Mouse (Mus musculus) cerebellum, adult 2 months (tissue): ENCODE measurements around the gene Tigit. TPM values are rescaled to one million over a fixed set of nuclear protein-coding genes. Genes with fewer than 3 reads are reported as not detected.

ENCODE experiments used
- DNase-seq, 2 experiments: peaks; one replicate each; pipeline ENCODE4 v3.0.0; 2021
- H3K27ac ChIP-seq: fragments of 200-500 bp; 2 replicates; pipeline ENCODE4 v1.5.1; 2012; ENCODE audit warnings: low read length, control low read depth, inconsistent platforms; ENCODE audit not compliant: insufficient read depth
- H3K27me3 ChIP-seq: fragments of 200-500 bp; 2 replicates; pipeline ENCODE4 v1.6.1; 2012; ENCODE audit warnings: inconsistent platforms, mild to moderate bottlenecking, low read length, moderate library complexity; ENCODE audit not compliant: control insufficient read depth, insufficient read depth
- H3K4me1 ChIP-seq: fragments of 200-500 bp; 2 replicates; pipeline ENCODE4 v1.6.1; 2011; ENCODE audit warnings: low read length; ENCODE audit not compliant: control insufficient read depth, insufficient read depth
- H3K4me3 ChIP-seq: fragments of 200-500 bp; replicated peaks from 2 replicates; pipeline ENCODE3; 2011; ENCODE audit warnings: mild to moderate bottlenecking, low read depth, low read length, control low read depth; ENCODE audit not compliant: insufficient read depth
- CTCF ChIP-seq: fragments of 200-500 bp; IDR thresholded peaks from 2 replicates; pipeline ENCODE4 v1.5.1; 2011; ENCODE audit warnings: low read depth, mild to moderate bottlenecking, control low read depth, low read length, moderate library complexity, borderline replicate concordance; ENCODE audit not compliant: insufficient read depth
- POLR2A ChIP-seq: fragments of 200-500 bp; IDR thresholded peaks from 2 replicates; pipeline ENCODE4 v1.6.1; 2011; ENCODE audit warnings: low read length, control low read depth, borderline replicate concordance; ENCODE audit not compliant: insufficient read depth
- WGBS: fragments of 180-500 bp; shearing (Covaris S2); methylation state at CpG from one replicate; pipeline ENCODE4 v1.1.7; 2018; 5-methylcytosine and 5-hydroxymethylcytosine counted together
- polyA plus RNA-seq: library from polyadenylated mRNA; depleted of rRNA; stranded (reverse); fragments of >200 nt; gene quantifications from 2 replicates; pipeline ENCODE4 v1.2.3, GENCODE M21; 2012

Tigit gene
- polyA plus RNA-seq, 1 experiment: not detected

- DNase-seq: no peak
- H3K4me3 ChIP-seq: no peak overlapping the region
- H3K4me1 ChIP-seq: no peaks in the 10 kb centered on the region
- no peaks in the 10 kb centered on the region for H3K27me3 ChIP-seq
- no peak for TF ChIP-seq CTCF
- WGBS: 68% methylated on average over 14 of the region's 14 CpGs
- H3K27ac ChIP-seq: no peak overlapping the region
Observed at GRCm38 (mm10) chr16:43701765-43702504, 38.0 kb upstream of the Tigit start.

- WGBS: 80% methylated on average over 8 of the region's 8 CpGs
- no peak overlapping the region for H3K27ac ChIP-seq
- no peaks in the 10 kb centered on the region for H3K27me3 ChIP-seq
- H3K4me3 ChIP-seq: no peak overlapping the region
- no peaks in the 10 kb centered on the region for H3K4me1 ChIP-seq
- TF ChIP-seq POLR2A: no peak
- no peak for TF ChIP-seq CTCF
- DNase-seq: no peak
Observed at GRCm38 (mm10) chr16:43700575-43700974, 36.6 kb upstream of the Tigit start.

GRCm38 (mm10) chr16:43698735-43699649 is 35.0 kb upstream of the Tigit start:
- Histone ChIP-seq H3K4me3 (no peak overlapping the region), H3K4me1 (no peaks in the 10 kb centered on the region), H3K27ac (no peak overlapping the region), H3K27me3 (no peaks in the 10 kb centered on the region)
- TF ChIP-seq POLR2A (no peak), CTCF (no peak)
- 89% methylated on average over 14 of the region's 14 CpGs for WGBS
- no peak for DNase-seq

- WGBS: 92% methylated on average over 7 of the region's 7 CpGs
- DNase-seq: no peak
- Histone ChIP-seq H3K4me1 (no peaks in the 10 kb centered on the region), H3K27me3 (no peaks in the 10 kb centered on the region), H3K4me3 (no peak overlapping the region), H3K27ac (no peak overlapping the region)
- TF ChIP-seq CTCF (no peak), POLR2A (no peak)
Observed at GRCm38 (mm10) chr16:43697772-43698171, 33.8 kb upstream of the Tigit start.

- TF ChIP-seq CTCF (no peak), POLR2A (no peak)
- no peak for DNase-seq
- Histone ChIP-seq H3K4me3 (no peak overlapping the region), H3K4me1 (no peaks in the 10 kb centered on the region), H3K27me3 (no peaks in the 10 kb centered on the region), H3K27ac (no peak overlapping the region)
- 78% methylated on average over 7 of the region's 7 CpGs for WGBS
Observed at GRCm38 (mm10) chr16:43695852-43696251, 31.9 kb upstream of the Tigit start.

- DNase-seq: no peak
- 94% methylated on average over 11 of the region's 11 CpGs for WGBS
- no peak overlapping the region for H3K4me3 ChIP-seq
- no peak overlapping the region for H3K27ac ChIP-seq
- no peaks in the 10 kb centered on the region for H3K27me3 ChIP-seq
- no peaks in the 10 kb centered on the region for H3K4me1 ChIP-seq
- TF ChIP-seq POLR2A (no peak), CTCF (no peak)
Observed at GRCm38 (mm10) chr16:43694104-43694503, 30.2 kb upstream of the Tigit start.

GRCm38 (mm10) chr16:43692611-43693010 is 28.7 kb upstream of the Tigit start:
- 88% methylated on average over 4 of the region's 4 CpGs for WGBS
- no peak for TF ChIP-seq CTCF
- TF ChIP-seq POLR2A: no peak

More at GRCm38 (mm10) chr16:43692611-43693010, 28.7 kb upstream of the Tigit start:
- H3K27ac ChIP-seq: no peak overlapping the region
- H3K4me3 ChIP-seq: no peak overlapping the region
- H3K27me3 ChIP-seq: no peaks in the 10 kb centered on the region
- no peaks in the 10 kb centered on the region for H3K4me1 ChIP-seq
- no peak for DNase-seq
